8 mouse cellular contexts compared by ENCODE assay signal in the genomic region with DNA sequence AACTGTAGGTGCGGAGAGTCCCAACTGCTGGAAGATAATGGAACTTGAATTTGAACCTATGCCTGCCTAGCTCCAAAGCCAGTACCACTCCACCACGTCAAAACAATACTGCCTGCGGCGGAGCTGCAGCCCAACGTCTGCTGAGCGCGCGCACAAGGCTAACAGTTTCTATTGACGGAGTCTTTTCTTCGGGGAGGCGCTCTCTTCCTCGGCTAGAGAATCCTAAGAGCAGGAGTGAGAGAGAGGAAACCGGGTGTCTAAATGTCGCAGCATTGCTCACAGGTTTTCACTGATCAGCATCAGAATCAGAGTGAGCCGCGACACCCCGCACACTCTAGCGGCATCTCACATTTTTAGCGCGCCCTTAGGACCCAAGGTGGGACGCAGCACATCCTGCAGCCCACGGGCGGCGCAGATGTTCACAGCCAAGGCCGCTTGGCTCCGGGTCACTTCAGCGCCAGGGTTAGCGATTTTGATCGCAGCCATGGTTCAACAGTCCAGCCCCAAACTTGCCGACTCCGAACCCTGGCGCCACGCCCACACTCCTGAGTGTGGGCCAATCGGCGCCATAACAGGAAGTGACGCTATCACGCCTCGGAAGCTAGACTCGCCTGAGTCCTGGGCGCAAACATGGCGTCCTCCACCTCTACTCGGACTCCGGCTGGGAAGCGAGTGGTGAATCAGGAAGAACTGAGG. TPM values are rescaled to one million over a fixed set of nuclear protein-coding genes. Genes with fewer than 3 reads are reported as not detected.
DNase-seq lines count a peak whose midpoint lies in the region; ATAC-seq and TF ChIP-seq lines count a peak whose summit lies in the region.

A gene (minus strand): TSS at position 580 of the 696 bp plus-strand sequence.
A gene (plus strand): TSS at position 604 of the 696 bp plus-strand sequence.

- H3K9me3 ChIP-seq in limb, embryonic 13.5 days: no peaks in the 10 kb centered on the region
- H3K9me3 ChIP-seq in midbrain, embryonic 15.5 days: no peaks in the 10 kb centered on the region

- H3K4me2 ChIP-seq in limb, embryonic 13.5 days (replicated peaks): peak within 1 kb of the TSS; percentile 95
- peak within 1 kb of the TSS; percentile 95 for H3K4me2 ChIP-seq in midbrain, embryonic 15.5 days

- peak within 1 kb of the TSS; percentile 93 for H3ac ChIP-seq in C2C12 (ENCODE audit: control insufficient read depth, insufficient read length, low read depth)

- peak within 1 kb of the TSS; percentile 99 for H3K4me3 ChIP-seq in C2C12 (ENCODE audit: insufficient read depth, poor library complexity, severe bottlenecking)
- H3K4me3 ChIP-seq in embryonic fibroblast, embryonic 13.5 days (ENCODE audit: insufficient read depth, low read length): peak within 1 kb of the TSS; percentile 91
- H3K4me3 ChIP-seq in limb, embryonic 13.5 days: peak within 1 kb of the TSS; percentile 97
- peak within 1 kb of the TSS; percentile 99 for H3K4me3 ChIP-seq in midbrain, embryonic 15.5 days

- peak; percentile 99 for ATAC-seq in limb, embryonic 13.5 days (ENCODE audit: low FRiP score, low read depth)
- ATAC-seq in midbrain, embryonic 15.5 days (replicated peaks): peak; percentile 100

- WGBS in limb, embryonic 13.5 days: under 1% methylated on average over 44 of the region's 44 CpGs
- WGBS in midbrain, embryonic 15.5 days: under 1% methylated on average over 44 of the region's 44 CpGs

- no peaks in the 10 kb centered on the region for H3K4me1 ChIP-seq in embryonic fibroblast, embryonic 13.5 days (ENCODE audit: control insufficient read depth, insufficient read depth, low read length)
- peaks cover 19% of the 10 kb centered on the region for H3K4me1 ChIP-seq in limb, embryonic 13.5 days
- peaks cover 26% of the 10 kb centered on the region for H3K4me1 ChIP-seq in midbrain, embryonic 15.5 days

- no peak for TF ChIP-seq CTCF in C2C12 (IDR thresholded peaks at IDR 0.05; ENCODE audit: control insufficient read depth, insufficient read depth, insufficient read length)
- TF ChIP-seq CTCF in embryonic fibroblast, embryonic 13.5 days (IDR thresholded peaks at IDR 0.05; ENCODE audit: borderline replicate concordance, insufficient read depth, low read length): no peak

- peaks cover 6% of the 10 kb centered on the region for H3K27me3 ChIP-seq in C2C12 (ENCODE audit: control insufficient read depth, insufficient read depth, insufficient read length)
- H3K27me3 ChIP-seq in limb, embryonic 13.5 days: no peaks in the 10 kb centered on the region
- peaks cover 3% of the 10 kb centered on the region; the same call in 1 of the 2 replicates for H3K27me3 ChIP-seq in midbrain, embryonic 15.5 days (replicated peaks)

- peak within 1 kb of the TSS; percentile 77 for H3K27ac ChIP-seq in embryonic fibroblast, embryonic 13.5 days (ENCODE audit: insufficient read depth, low read length)
- H3K27ac ChIP-seq in limb, embryonic 13.5 days: peak within 1 kb of the TSS; percentile 92
- H3K27ac ChIP-seq in midbrain, embryonic 15.5 days: peak within 1 kb of the TSS; percentile 94

- H3K36me3 ChIP-seq in C2C12 (ENCODE audit: control insufficient read depth, insufficient read depth): peaks cover 21% of the 10 kb centered on the region
- H3K36me3 ChIP-seq in limb, embryonic 13.5 days: peaks cover 8% of the 10 kb centered on the region
- H3K36me3 ChIP-seq in midbrain, embryonic 15.5 days (replicated peaks): 0 out of 2 replicates have a peak, but pooled peaks cover 4% of the 10 kb centered on the region

- peak within 1 kb of the TSS; percentile 93 for H3K9ac ChIP-seq in limb, embryonic 13.5 days
- H3K9ac ChIP-seq in midbrain, embryonic 15.5 days: peak within 1 kb of the TSS; percentile 95

- peaks cover 36% of the 10 kb centered on the region for H3K79me2 ChIP-seq in C2C12 (ENCODE audit: control insufficient read depth, insufficient read depth)

- peak; percentile 99 for TF ChIP-seq POLR2A in embryonic fibroblast, embryonic 13.5 days (IDR thresholded peaks at IDR 0.05; ENCODE audit: low read depth, low read length)

- DNase-seq in brain, adult 2 months (ENCODE audit: low read depth, low spot score): peak; percentile 97
- peak; percentile 93 for DNase-seq in heart, adult 9 months (ENCODE audit: low spot score in 2 of 2)
- DNase-seq in kidney, adult 9 months: peak; percentile 97
- DNase-seq in spleen, adult 18-20 months: peak; percentile 79 to 87

- peaks cover 30% of the 10 kb centered on the region for H3K79me3 ChIP-seq in C2C12 (ENCODE audit: low read depth)

TF ChIP-seq in C2C12, 6 proteins besides CTCF, POLR2A, EP300 and RAD21:
- TF ChIP-seq MAX (IDR thresholded peaks at IDR 0.05) (no peak), USF1 (IDR thresholded peaks at IDR 0.05; ENCODE audit: low read depth) (no peak), MYOD1 (IDR thresholded peaks at IDR 0.05; ENCODE audit: control insufficient read depth, insufficient read length, low read depth) (no peak), MYOG (IDR thresholded peaks at IDR 0.05; ENCODE audit: control insufficient read depth, extremely low read depth, insufficient read length) (no peak), CEBPB (IDR thresholded peaks at IDR 0.05; ENCODE audit: low read depth) (no peak), FOSL1 (IDR thresholded peaks at IDR 0.05; ENCODE audit: insufficient read depth, low read length, poor library complexity, severe bottlenecking) (no peak)

RNA-seq across cellular contexts. Expression of the first gene that starts in this region (rescaled TPM):
- polyA plus RNA-seq in C2C12 (2012; fragmentation: generic; extraction: Trizol): 0.08 TPM
- polyA plus RNA-seq in embryonic fibroblast, embryonic 13.5 days (2011; ENCODE audit: insufficient read length, low read depth, missing spikeins): 0.28 TPM in 1 of 2 replicates, not detected in the other
- 0.31 and 0.46 TPM in 2 replicates for polyA plus RNA-seq in limb, embryonic 13.5 days (2015; fragmentation: Nextera tagmentation; extraction: Ambion mirVana)
- polyA plus RNA-seq in midbrain, embryonic 15.5 days (2015; fragmentation: Nextera tagmentation; extraction: Ambion mirVana): 0.11 and 0.56 TPM in 2 replicates

RNA-seq across cellular contexts. Expression of the second gene that starts in this region (rescaled TPM):
- 8.6 TPM for polyA plus RNA-seq in C2C12 (2012; fragmentation: generic; extraction: Trizol)
- polyA plus RNA-seq in embryonic fibroblast, embryonic 13.5 days (2011; ENCODE audit: insufficient read length, low read depth, missing spikeins): 13.3 and 13.6 TPM in 2 replicates
- 39.2 and 41.1 TPM in 2 replicates for polyA plus RNA-seq in limb, embryonic 13.5 days (2015; fragmentation: Nextera tagmentation; extraction: Ambion mirVana)
- 28.3 and 31.9 TPM in 2 replicates for polyA plus RNA-seq in midbrain, embryonic 15.5 days (2015; fragmentation: Nextera tagmentation; extraction: Ambion mirVana)

Comparison
In these comparisons a context has a peak if more than half of its experiments do, and no peak if none do; other contexts are left out.
1. Peak in every context shown above with its lines: DNase-seq, ATAC-seq, H3K4me3 ChIP-seq and H3K27ac ChIP-seq.